Mouse (Mus musculus): ENCODE measurements at regions not wholly inside any gene's neighbourhood (a gene's known extent, or its start where the extent isn't known, plus 50 kb on each side); places are given as distances from the start of the nearest gene placed in this dataset.
A peak's percentile ranks its signal among the peaks of the same experiment; 100 is the strongest.

DNA sequence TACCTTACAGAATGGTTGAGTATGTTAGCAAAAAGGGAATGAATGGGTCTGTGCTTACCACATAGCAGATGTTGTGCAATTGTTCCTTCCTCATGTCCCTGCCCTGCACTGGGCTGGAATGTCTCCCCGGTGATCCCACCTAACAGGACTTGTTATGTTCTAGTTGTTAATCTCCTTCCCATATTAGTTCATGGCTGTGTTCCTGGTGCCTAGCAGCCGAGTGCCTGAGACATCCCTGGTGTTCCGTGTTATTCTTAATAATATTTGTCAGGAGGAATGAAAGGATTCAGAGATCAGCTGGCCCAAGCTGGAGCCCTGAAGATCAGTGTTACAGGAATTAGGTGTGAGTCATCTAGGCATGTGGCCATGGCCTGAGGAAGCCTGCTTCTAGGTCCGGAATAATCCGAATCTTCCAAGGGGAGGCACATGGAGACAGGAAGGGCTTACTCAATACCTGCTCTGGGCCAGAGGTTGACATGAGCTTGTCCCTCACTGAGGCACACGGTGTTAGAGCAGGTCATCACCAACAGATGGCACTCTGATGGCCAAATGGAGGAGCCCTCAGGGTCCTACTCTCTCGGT is 171.2 kb downstream of the 4933412E24Rik start:
- ATAC-seq (replicated peaks; ENCODE audit: poor library complexity), result peak; percentile 90

- ATAC-seq (replicated peaks; ENCODE audit: poor library complexity), result no peak
Observed at GRCm38 (mm10) chr15:59836631-59837030, 179.8 kb downstream of the 4933412E24Rik start.

DNA sequence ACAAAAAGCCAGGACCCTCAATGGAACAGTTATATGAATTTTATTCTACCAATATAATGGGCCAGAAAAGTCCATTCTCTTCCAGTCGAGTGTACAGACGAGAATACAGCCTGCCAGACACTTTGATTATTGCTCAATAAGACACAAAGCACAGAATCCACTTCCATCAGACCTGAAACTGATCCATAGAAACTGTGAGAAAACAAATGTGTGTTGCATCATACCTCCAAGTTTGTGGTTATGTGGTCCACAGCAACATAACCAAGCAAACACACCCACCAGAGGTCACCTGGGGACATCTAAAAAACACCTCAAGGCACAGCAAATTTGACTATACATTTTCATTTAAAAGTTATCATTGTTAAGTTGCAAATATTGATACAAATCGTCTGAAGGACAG is 183.2 kb downstream of the 4933412E24Rik start:
- ATAC-seq (replicated peaks; ENCODE audit: poor library complexity), result no peak

GRCm38 (mm10) chr15:59831481-59831880 is 184.9 kb downstream of the 4933412E24Rik start:
- peak; percentile 68 for ATAC-seq (replicated peaks; ENCODE audit: poor library complexity)

DNA sequence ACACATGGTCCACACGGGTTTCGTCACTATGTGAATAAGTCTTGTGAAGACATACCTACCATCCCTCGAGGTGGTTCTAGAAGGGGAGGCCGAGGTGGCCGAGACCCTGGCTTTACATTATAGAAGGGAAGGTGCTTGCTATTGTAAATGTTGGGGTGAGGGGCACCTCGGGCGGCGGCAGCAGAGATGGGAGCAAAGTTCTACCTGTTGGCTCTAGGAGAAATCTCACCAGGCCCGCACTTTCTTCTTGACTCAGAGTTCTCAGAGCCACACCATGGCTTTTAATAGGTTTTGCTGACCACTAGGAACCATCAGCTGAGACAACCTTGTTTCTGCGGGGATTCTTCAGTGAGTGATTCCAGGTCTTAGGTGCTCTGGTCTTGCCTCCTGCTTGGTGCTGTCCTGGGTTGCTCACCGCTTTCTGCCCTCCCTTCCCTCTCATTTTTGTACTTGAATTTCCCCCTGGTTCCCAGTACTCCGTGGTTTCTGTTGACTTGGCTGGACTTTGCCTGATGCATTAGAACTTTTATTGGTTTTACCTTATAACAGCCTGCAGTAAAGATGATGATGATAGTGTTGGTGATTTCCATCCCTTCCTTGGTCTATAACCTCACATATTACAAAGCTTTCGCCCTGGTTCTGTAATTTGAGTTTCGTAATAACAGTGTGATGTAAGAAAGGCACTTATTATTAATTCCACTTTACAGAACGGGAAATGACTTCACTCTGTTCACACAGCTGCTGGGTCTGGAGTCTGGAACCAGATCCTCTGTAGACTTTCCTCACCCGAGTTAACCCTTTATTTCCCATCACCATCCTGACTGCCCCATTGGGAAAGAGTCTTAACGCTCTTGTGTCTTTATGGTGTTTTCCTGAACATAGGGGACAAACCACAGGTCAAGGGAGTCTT is 185.6 kb downstream of the 4933412E24Rik start:
- ATAC-seq (replicated peaks; ENCODE audit: poor library complexity), result peak; percentile 87

DNA sequence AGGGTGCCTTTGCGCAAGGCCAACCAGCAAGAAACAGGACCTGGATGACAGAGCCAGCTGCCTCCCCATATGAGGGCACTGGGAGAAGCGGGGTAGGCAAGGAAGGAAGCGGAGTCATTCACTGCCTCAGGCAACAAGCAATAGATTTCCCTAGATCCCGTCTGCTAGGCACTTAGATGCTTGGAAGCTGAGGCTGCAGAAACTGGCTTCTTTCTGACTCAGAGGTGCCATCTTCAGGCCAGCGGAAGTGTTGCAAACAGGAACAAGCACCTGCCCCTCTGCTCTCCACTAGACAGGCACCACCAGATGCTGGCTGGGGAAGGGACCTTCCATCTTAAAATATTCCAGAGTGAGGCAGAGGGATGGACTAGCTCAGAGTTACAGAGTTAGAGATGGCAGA is 188.0 kb downstream of the 4933412E24Rik start:
- peak; percentile 71 for ATAC-seq (replicated peaks; ENCODE audit: poor library complexity)

- ATAC-seq (replicated peaks; ENCODE audit: poor library complexity), result no peak
Observed at GRCm38 (mm10) chr15:59826164-59826950, 190.1 kb downstream of the 4933412E24Rik start.

DNA sequence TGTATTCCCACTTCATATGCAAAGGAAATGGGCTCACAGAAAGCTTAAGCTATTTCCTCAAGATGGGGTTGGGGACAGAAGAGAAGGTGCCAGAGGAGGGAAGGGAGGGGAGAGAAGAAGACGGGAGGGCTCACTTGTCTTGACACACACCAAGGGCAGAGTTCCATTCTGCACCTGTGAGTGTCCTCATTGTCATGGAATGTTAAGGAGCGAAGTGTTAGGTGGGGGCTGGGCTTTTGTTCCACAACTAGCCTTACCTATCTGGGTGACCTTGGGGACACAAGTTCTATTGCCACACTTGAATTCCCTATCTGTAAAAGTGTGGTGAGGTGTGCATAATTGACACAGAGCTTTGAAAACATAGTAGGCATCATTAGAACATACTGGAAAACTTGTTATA is 192.5 kb downstream of the 4933412E24Rik start:
- no peak for ATAC-seq (replicated peaks; ENCODE audit: poor library complexity)

GRCm38 (mm10) chr15:59822995-59823681 is 193.3 kb downstream of the 4933412E24Rik start:
- 0 out of 2 replicates have a peak, but pooled peaks have one; percentile 14 for ATAC-seq (replicated peaks; ENCODE audit: poor library complexity)

GRCm38 (mm10) chr15:59820317-59820716 is 196.1 kb downstream of the 4933412E24Rik start:
- 0 out of 2 replicates have a peak, but pooled peaks have one; percentile 11 for ATAC-seq (replicated peaks; ENCODE audit: poor library complexity)

DNA sequence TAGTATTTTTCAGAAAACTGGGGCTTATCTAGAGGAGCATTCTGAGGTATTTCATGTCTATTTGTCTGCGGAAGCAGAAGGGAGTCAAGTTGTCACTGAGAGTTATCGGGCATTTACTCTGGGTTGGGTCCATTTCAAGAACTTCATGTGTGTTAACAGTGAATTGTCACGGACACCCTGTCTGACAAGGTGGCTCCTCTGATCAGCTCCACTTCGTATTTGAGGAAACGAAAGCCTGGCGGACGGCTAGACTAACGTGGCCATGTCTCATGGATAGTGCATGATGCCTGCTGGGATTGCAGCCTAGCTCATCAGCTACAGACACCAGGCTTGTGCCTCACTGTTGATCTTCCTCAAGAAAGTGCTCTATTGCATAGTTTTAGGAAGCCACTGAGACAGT is 200.4 kb downstream of the 4933412E24Rik start:
- no peak for ATAC-seq (replicated peaks; ENCODE audit: poor library complexity)

DNA sequence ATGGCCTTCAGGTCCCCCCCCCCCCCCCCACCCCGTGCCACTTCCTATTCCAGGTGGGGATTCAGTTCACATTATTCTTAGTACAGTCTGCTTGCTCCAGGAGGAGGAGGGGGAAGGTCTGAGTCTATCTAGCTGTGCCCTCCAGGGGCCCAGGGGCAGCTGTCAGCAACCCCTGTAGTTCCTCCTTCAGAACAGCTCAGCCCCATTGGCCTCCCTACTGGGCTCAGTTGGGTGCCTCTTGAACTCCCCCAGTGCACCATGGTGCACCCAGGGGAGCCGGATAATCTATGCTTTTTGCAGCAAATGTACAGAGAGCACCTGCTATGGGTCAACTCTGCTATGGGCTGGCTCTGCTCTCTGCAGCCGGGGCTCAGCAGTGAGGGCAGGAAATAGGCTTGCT is 204.8 kb downstream of the 4933412E24Rik start:
- peak; percentile 49 for ATAC-seq (replicated peaks; ENCODE audit: poor library complexity)

DNA sequence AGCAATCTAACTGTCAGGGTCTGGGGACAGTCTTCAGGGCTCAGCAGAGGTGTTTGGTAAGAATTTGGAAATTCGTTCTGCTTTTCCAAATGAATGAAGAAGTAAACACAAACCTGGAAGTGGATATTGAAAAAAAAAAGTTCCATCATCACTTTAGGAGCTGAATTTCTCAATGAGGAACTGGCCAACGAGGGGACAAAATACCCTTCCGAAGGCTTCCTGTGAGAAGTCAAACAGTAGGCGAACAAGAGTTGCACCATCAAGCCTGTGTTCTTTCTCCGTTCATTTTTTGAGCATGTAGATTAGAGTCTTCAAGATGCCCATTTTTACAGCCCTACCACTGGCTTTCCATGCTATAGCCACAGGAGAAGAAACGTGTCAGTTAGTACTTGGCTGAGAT is 207.1 kb downstream of the 4933412E24Rik start:
- peak; percentile 54 for ATAC-seq (replicated peaks; ENCODE audit: poor library complexity)

- ATAC-seq (replicated peaks; ENCODE audit: poor library complexity), result peak; percentile 90
Observed at GRCm38 (mm10) chr15:59807723-59808122, 208.7 kb downstream of the 4933412E24Rik start.

GRCm38 (mm10) chr15:59805771-59806170 is 210.6 kb downstream of the 4933412E24Rik start:
- ATAC-seq (replicated peaks; ENCODE audit: poor library complexity), result no peak

- ATAC-seq (replicated peaks; ENCODE audit: poor library complexity), result no peak
Observed at GRCm38 (mm10) chr15:59804821-59805220, 211.6 kb downstream of the 4933412E24Rik start.

DNA sequence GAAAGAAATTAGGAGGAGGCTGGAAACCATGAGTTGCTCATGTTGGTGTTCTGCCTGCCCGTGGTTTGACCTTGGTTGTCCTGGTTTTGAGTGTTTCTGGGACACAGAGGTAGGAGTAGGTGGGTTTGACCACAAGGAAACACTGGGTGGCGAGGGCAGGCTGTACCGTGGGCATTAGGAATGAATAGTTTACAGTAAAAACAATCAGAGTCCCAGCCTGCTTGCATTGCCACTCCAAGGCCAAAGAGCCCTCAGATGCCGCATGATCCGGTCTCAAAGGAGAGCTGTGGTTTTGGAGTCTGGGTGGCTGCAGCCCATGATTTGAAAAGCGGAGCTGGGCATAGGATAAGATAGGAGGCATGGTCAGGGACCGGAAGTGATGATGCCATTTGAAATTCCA is 212.0 kb downstream of the 4933412E24Rik start:
- no peak for ATAC-seq (replicated peaks; ENCODE audit: poor library complexity)

- ATAC-seq (replicated peaks; ENCODE audit: poor library complexity), result no peak
Observed at GRCm38 (mm10) chr15:59802276-59802675, 214.1 kb downstream of the 4933412E24Rik start.

DNA sequence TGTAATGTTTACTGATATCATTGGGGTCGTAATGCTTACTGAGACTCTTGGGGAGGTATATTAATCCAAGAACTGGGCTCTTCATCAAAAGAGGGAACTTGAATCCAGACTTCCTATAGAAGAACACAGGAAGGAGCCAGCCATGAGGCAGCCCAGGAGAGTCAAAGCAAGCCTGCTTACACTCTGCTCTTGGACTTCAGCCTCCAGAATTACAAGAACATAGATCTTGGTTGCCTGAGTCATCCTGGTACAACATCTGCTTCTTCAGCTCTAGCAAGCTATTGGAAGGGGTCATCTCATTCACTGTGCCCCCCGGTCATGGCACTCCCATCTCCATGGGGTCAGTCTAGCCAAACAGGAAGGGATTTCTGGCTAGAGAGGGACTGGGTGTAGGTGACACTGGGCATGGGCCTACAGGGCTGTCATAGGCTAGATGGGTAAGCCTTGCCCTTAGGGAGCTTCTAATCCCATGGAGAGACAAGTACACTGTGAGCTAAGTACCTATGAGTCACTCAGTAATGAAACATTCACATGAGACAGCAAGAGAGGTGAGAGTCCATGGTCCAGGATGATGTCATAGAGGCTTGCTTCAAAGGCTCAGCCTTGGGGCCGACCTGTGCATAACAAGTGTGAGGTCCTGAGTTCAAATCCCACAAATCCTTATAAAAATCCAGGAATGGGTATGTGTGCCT is 217.1 kb downstream of the 4933412E24Rik start:
- no peak for ATAC-seq (replicated peaks; ENCODE audit: poor library complexity)

DNA sequence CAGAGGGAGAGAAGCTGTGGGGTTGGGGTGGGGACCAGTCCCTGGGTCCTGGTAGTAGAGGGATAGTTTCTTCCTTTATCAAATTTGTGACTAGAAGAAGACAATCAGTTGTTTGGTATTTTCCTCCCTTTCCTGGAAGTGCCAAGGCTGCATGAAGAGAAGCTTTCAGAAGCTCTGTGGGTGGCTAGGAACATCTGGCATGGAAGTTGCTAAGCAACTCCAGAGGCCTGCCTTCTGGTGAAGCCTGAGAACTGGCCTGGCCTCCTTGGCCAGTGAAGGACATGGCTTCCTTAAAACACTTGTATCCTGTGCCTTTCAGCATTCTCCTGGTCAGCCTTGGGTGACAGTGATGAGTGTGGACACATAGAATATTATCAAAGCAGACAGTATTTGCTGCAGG is 217.9 kb downstream of the 4933412E24Rik start:
- no peak for ATAC-seq (replicated peaks; ENCODE audit: poor library complexity)
